Mouse (Mus musculus) stomach, postnatal 0 days (tissue): Measurements from ENCODE around the gene Gpm6b. TPM values are rescaled to one million over a fixed set of nuclear protein-coding genes. Genes with fewer than 3 reads are reported as not detected.

Experiments used
- ATAC-seq: fragments of 200-750 bp; cut with Nextera tagmentation; 2 replicates; pipeline ENCODE4 v1.8.0; 2017; ENCODE audit not compliant: low FRiP score, low TSS enrichment
- DNase-seq: peaks from one replicate; pipeline ENCODE4 v3.0.0-alpha.2; 2016; ENCODE audit warnings: low spot score
- H3K27ac ChIP-seq: fragments of 300-500 bp; sonication (generic); replicated peaks from 2 replicates; pipeline ENCODE4 v1.5.1; 2014; ENCODE audit warnings: mild to moderate bottlenecking, control low read depth
- H3K27me3 ChIP-seq: fragments of 300-500 bp; sonication (generic); 2 replicates; pipeline ENCODE4 v1.6.1; 2014; ENCODE audit warnings: low read length; ENCODE audit not compliant: control insufficient read depth, insufficient read depth
- H3K36me3 ChIP-seq: fragments of 300-500 bp; sonication (generic); 2 replicates; pipeline ENCODE4 v1.6.1; 2014; ENCODE audit warnings: low read length, mixed read lengths; ENCODE audit not compliant: control insufficient read depth, insufficient read depth
- H3K4me1 ChIP-seq: fragments of 300-500 bp; sonication (generic); replicated peaks from 2 replicates; pipeline ENCODE4 v1.6.1; 2014; ENCODE audit warnings: antibody characterized with exemption; ENCODE audit not compliant: control insufficient read depth, insufficient read depth
- H3K4me2 ChIP-seq: fragments of 300-500 bp; sonication (generic); replicated peaks from 2 replicates; pipeline ENCODE4 v1.6.1; 2014; ENCODE audit warnings: low read depth, mild to moderate bottlenecking, control low read depth, moderate library complexity
- H3K4me3 ChIP-seq: fragments of 300-500 bp; sonication (generic); 2 replicates; pipeline ENCODE4 v1.5.1; 2014; ENCODE audit warnings: low read depth, low read length, control low read depth
- H3K9ac ChIP-seq: fragments of 300-500 bp; sonication (generic); 2 replicates; pipeline ENCODE4 v1.6.1; 2014; ENCODE audit warnings: mild to moderate bottlenecking, low read length, control low read depth, mixed read lengths
- H3K9me3 ChIP-seq: fragments of 300-500 bp; sonication (generic); 2 replicates; pipeline ENCODE4 v1.6.1; 2016; ENCODE audit warnings: low read length; ENCODE audit not compliant: control insufficient read depth
- CTCF ChIP-seq: IDR thresholded peaks from 2 replicates; pipeline ENCODE4 v1.5.1; 2016; ENCODE audit warnings: antibody characterized with exemption, low read depth, mild to moderate bottlenecking, moderate library complexity
- EP300 ChIP-seq: optimal IDR thresholded peaks from 2 replicates; pipeline ENCODE3; 2016; ENCODE audit warnings: antibody characterized with exemption
- WGBS: fragments of 180-500 bp; shearing (Covaris S2); extraction: QIAGEN DNeasy Blood & Tissue Kit; methylation state at CpG from one replicate; pipeline ENCODE4 v1.1.7; 2014; 5-methylcytosine and 5-hydroxymethylcytosine counted together
- polyA plus RNA-seq: library from polyadenylated mRNA; unstranded; fragments of >200 nt; fragmentation: Nextera tagmentation; extraction: Ambion mirVana; gene quantifications from 2 replicates; pipeline ENCODE4 v1.2.1, GENCODE M21; 2015

Gene Gpm6b
- polyA plus RNA-seq, 1 experiment from 2014 or later: 21.9 TPM

DNA sequence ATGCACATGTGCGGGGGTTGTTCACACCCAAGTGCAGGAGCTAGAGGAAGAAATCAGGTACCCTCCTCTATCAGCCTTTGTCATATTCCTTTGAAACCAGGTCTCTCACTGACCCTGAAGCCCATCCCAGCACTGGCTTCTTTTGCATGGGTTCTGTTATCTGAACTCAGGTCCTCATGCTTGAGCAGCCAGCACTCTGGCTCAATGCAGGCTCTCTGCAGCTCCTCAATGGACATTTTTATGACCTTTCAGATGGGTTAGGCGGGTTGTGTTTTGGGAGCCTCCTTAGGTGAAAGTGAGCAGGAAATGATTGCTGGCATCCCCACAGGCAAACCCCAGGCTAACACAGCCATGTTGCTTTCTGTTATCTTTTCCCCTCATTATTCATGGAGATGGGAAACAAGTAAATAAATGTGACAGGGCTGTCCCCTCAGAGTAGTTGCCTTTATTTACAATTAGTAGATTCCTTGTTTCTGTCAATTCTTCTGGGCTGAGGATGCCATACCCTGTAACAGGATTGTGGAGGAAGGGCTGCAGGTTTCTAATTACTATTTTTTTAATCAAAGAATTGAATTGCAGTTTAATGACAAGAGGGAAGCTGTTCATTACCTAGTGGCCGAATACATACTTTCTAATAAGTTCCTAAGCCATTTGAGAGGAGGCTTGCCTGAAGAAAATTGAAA is 89.6 kb downstream of the Gpm6b start:
- WGBS: 55% methylated on average over 3 of the region's 3 CpGs
- no peak overlapping the region for H3K27ac ChIP-seq
- no peak for ATAC-seq
- no peaks in the 10 kb centered on the region for H3K9me3 ChIP-seq
- DNase-seq: no peak
- H3K4me2 ChIP-seq: no peak overlapping the region
- no peaks in the 10 kb centered on the region for H3K36me3 ChIP-seq
- no peaks in the 10 kb centered on the region for H3K4me1 ChIP-seq
- H3K9ac ChIP-seq: no peak overlapping the region
- no peak for TF ChIP-seq EP300
- TF ChIP-seq CTCF: no peak
- H3K4me3 ChIP-seq: no peak overlapping the region
- H3K27me3 ChIP-seq: no peaks in the 10 kb centered on the region

DNA sequence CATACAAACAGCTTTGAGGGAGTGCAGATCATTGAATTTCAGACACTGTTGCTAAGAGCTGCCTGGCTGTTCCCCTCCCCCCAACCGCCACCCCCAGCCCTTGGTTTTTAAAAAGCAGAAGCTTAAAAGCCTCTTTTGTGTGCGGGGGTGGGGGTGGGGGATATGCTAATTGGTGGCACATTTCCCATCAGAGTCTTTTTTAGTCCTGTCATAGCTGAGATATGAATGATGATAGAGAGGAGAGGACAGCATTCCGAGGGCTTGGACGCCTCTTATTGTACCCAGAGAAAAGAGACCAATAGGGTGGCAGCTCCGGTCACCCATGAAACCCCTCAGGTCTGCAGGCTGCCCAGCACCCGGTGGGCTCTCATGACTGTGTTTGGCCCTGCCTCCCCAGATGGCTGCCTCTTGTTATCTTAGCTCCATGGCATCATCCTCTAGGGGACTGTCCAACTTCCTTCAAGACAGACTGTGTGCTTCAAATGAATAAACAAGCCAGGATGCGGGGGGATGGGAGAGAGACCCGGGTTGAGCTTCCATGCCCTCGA is 90.3 kb downstream of the Gpm6b start:
- no peak for ATAC-seq

DNA sequence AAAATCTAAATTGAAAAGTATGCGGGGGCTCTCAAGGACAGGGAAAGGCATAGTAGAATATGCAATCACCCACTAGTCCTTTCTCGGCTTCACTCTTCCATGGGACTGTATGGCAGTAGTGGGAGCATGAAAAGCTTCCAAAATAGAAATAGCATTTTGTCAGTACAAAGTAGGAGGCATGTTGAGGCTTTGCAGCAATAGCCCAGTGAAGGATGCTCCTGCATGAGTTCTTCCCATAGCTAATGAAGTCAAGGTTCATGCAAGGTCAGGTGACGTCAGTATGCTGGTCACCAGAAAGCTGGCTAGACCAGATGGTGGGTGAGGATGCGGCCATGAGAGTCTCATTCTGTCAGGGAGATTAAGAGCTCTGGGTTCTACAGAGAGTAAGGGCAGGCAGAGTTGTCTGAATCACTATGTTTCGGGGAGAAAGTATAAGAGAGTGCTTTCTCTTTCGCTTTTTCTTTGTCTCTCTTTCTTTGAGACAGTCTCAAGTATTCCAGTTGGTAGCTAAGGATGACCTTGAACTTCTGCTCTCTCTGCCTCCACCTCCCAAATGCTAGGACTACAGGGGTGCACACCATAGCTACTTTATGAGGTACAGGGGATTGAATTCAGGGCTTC is 95.9 kb downstream of the Gpm6b start:
- Histone ChIP-seq H3K36me3 (no peaks in the 10 kb centered on the region), H3K27ac (no peak overlapping the region), H3K27me3 (no peaks in the 10 kb centered on the region), H3K9ac (no peak overlapping the region), H3K9me3 (no peaks in the 10 kb centered on the region), H3K4me1 (no peaks in the 10 kb centered on the region), H3K4me3 (no peak overlapping the region), H3K4me2 (no peak overlapping the region)
- TF ChIP-seq CTCF (no peak), EP300 (no peak)
- ATAC-seq: no peak
- 92% methylated on average over 6 of the region's 6 CpGs for WGBS
- DNase-seq: no peak

More for the DNA sequence above, 90.3 kb downstream of the Gpm6b start:
- H3K9me3 ChIP-seq: no peaks in the 10 kb centered on the region
- H3K36me3 ChIP-seq: no peaks in the 10 kb centered on the region
- no peak overlapping the region for H3K4me2 ChIP-seq
- DNase-seq: no peak
- H3K27ac ChIP-seq: no peak overlapping the region
- no peak for TF ChIP-seq EP300
- TF ChIP-seq CTCF: no peak
- H3K27me3 ChIP-seq: no peaks in the 10 kb centered on the region
- 43% methylated on average over 9 of the region's 9 CpGs for WGBS
- H3K9ac ChIP-seq: no peak overlapping the region
- H3K4me3 ChIP-seq: no peak overlapping the region
- no peaks in the 10 kb centered on the region for H3K4me1 ChIP-seq

GRCm38 (mm10) chrX:166338353-166338752 is 99.6 kb downstream of the Gpm6b start:
- Histone ChIP-seq H3K36me3 (no peaks in the 10 kb centered on the region), H3K9me3 (no peaks in the 10 kb centered on the region), H3K9ac (no peak overlapping the region), H3K4me3 (no peak overlapping the region), H3K4me2 (no peak overlapping the region), H3K27me3 (no peaks in the 10 kb centered on the region), H3K27ac (no peak overlapping the region), H3K4me1 (no peaks in the 10 kb centered on the region)
- DNase-seq (no peak), ATAC-seq (no peak)
- WGBS: 85% methylated on average over 5 of the region's 5 CpGs
- TF ChIP-seq EP300 (no peak), CTCF (no peak)

- Histone ChIP-seq H3K36me3 (no peaks in the 10 kb centered on the region), H3K4me1 (no peaks in the 10 kb centered on the region), H3K27ac (no peak overlapping the region), H3K9ac (no peak overlapping the region), H3K4me3 (no peak overlapping the region), H3K9me3 (no peaks in the 10 kb centered on the region), H3K27me3 (no peaks in the 10 kb centered on the region), H3K4me2 (no peak overlapping the region)
- TF ChIP-seq CTCF (no peak), EP300 (no peak)
- ATAC-seq (no peak), DNase-seq (no peak)
- WGBS: 89% methylated on average over 9 of the region's 9 CpGs
These were observed 100.2 kb downstream of the Gpm6b start for GRCm38 (mm10) chrX:166338784-166339520.

DNA sequence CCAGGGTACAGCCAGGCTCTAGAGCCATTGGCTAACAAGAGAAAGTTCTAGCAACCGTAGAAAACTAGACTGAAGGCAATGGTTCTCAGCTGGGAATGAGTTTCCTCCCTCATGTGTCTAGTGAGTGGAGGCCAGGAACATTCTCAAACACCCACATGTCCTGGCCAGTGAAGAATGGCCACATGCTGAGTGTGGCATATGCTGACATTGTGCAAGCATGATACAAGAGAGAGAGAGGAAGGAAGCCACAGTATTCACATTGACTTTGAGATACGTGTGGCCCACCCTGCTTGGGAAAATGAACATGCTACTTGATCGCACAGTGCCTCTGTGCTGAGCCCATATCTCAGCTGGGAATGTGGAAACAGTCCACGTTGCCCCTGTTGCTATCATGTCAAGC is 101.2 kb downstream of the Gpm6b start:
- no peak for ATAC-seq
- no peaks in the 10 kb centered on the region for H3K27me3 ChIP-seq
- no peaks in the 10 kb centered on the region for H3K36me3 ChIP-seq
- TF ChIP-seq CTCF (no peak), EP300 (no peak)
- WGBS: 86% methylated on average over 4 of the region's 4 CpGs
- no peak for DNase-seq
- no peak overlapping the region for H3K4me2 ChIP-seq
- no peaks in the 10 kb centered on the region for H3K4me1 ChIP-seq
- H3K9ac ChIP-seq: no peak overlapping the region
- no peak overlapping the region for H3K4me3 ChIP-seq
- H3K27ac ChIP-seq: no peak overlapping the region
- H3K9me3 ChIP-seq: no peaks in the 10 kb centered on the region
